Mouse (Mus musculus) embryo, embryonic 10 days (tissue): ENCODE measurements around the gene S1pr5.
A peak's percentile ranks its signal among the peaks of the same experiment; 100 is the strongest.
"Not testable (repeated sequence)": the region's sequence is repeated elsewhere in the genome, so short reads cannot be mapped to it uniquely, and the experiment has no call there.

Source experiments
- DNase-seq: peaks from one replicate; pipeline ENCODE4 v3.0.0-alpha.2; 2015; ENCODE audit warnings: low spot score

Gene S1pr5

GRCm38 (mm10) chr9:21204528-21205272, 43.5 kb downstream of the S1pr5 start:
- DNase-seq, result peak; percentile 48

- no peak for DNase-seq
Measured at GRCm38 (mm10) chr9:21204156-21204527, 44.1 kb downstream of the S1pr5 start.

- no peak for DNase-seq
Measured at GRCm38 (mm10) chr9:21198960-21199359, 49.3 kb downstream of the S1pr5 start.

GRCm38 (mm10) chr9:21197981-21198380, 50.3 kb downstream of the S1pr5 start:
- peak; percentile 77 for DNase-seq

- DNase-seq, result no peak
Measured at GRCm38 (mm10) chr9:21196521-21197433, 51.5 kb downstream of the S1pr5 start.

- DNase-seq, result not testable (repeated sequence)
Measured at GRCm38 (mm10) chr9:21195736-21196505, 52.3 kb downstream of the S1pr5 start.

GRCm38 (mm10) chr9:21194787-21195493, 53.3 kb downstream of the S1pr5 start:
- no peak for DNase-seq

- DNase-seq, result no peak
Measured at GRCm38 (mm10) chr9:21193786-21194185, 54.5 kb downstream of the S1pr5 start.
